Mouse (Mus musculus): ENCODE measurements around the gene Slc38a10. TPM values are rescaled to one million over a fixed set of nuclear protein-coding genes. Genes with fewer than 3 reads are reported as not detected.

The Slc38a10 gene
- polyA plus RNA-seq, 1 experiment from 2014 or later: 100 TPM

DNA sequence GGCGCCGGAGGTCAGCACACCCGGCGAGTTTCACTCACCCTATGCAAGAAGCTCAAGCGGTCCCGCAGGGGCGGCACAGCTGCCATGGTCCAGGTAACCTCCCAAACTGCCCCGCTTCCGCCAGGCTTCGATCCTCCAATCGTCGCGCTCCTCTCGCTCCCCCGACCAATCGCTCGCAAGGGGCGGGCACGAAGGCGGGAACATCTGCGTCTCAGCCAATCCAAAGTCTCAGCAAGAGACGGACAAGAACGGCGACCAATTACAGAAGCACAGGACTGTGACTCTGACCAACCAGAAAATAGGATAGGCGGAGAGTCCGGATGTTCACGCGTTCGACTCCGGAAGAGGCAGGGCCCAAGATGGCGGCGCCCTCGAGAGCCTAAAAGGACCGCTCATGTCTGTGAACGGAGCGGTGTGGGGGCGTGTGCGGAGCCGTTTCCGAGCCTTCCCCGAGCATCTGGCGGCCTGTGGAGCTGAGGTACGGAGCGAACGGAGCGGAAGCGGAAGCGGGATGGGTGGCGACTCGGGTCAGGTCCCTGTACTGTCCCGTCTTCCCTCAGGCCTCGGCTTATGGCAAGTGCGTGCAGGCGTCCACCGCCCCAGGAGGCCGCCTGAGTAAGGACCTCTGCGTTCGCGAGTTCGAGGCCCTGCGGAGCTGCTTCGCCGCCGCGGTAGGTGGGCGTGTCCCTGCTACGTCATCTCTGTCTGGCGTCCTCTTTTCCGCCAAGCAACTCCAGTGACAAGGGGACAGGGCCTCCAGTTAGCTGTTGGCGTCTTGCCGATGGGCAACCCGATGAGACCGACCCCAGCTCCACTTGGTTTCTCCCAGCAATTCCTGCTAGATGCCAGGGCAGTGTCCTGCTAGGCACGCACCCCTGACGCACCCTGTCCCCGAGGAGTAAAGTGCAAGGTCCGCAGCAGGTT is 52.3 kb downstream of the Slc38a10 start, which contains the start of the genes Tepsin and Ndufaf8:
TSS of gene Tepsin (minus strand) at position 144 of the 924 bp plus-strand sequence.
TSS of gene Ndufaf8 (plus strand) at position 341 of the 924 bp plus-strand sequence.
- Histone ChIP-seq H3K27ac (ENCODE audit: low read length) (peak within 1 kb of the TSS; percentile 93), H3K9me3 (ENCODE audit: control insufficient read depth, low read length) (no peaks in the 10 kb centered on the region), H3K4me1 (replicated peaks; ENCODE audit: control insufficient read depth, insufficient read depth, low read length) (peaks cover 11% of the 10 kb centered on the region), H3K4me2 (ENCODE audit: low read depth, low read length) (peak within 1 kb of the TSS; percentile 92), H3K36me3 (ENCODE audit: control insufficient read depth, insufficient read depth, low read length) (peaks cover 13% of the 10 kb centered on the region), H3K27me3 (ENCODE audit: control insufficient read depth, insufficient read depth, low read depth, low read length) (no peaks in the 10 kb centered on the region), H3K9ac (ENCODE audit: low read length) (peak within 1 kb of the TSS; percentile 94), H3K4me3 (ENCODE audit: low read length) (peak within 1 kb of the TSS; percentile 85)
- ATAC-seq (ENCODE audit: low read depth): peak; percentile 99
- under 1% methylated on average over 77 of the region's 77 CpGs for WGBS

DNA sequence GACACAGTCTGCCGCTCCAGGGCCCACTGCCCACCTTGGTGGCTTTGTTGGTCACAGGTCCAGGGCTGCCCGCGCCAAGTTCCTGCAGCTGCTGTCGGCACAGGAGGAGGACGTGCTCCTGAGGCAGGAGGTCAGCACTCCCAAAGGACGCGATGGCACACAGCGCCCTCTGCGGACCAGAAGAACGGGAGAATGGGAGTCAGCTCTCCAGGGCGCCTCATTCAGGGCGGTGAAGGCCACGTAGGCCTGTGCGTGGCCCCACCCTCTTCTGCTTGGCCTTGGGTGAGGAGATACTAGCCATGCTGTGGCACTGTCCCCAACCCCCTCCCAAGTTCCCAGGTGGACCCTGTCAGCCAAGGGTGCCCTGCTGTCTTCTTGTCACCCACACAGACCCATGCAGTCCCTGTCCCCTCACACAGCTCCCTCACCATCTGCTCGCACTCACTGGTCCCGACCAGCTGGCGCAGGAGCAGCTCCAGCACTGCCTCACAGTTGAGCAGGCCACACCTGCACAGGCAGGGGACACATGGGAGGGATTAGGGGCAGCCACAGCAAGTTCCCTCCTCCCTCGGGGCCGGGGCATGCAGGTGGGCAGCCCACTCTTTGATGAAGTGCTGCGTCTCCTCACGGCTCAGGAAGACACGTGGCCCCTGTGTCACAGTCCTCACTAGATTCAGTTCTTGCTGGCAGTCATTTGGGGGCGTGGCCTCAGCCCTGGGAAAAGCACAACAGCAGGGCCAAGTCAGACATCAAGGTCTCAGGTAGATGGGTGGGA is 58.1 kb downstream of the Slc38a10 start:
- ATAC-seq (ENCODE audit: low read depth): no peak
- Histone ChIP-seq H3K36me3 (ENCODE audit: control insufficient read depth, insufficient read depth, low read length) (peaks cover 23% of the 10 kb centered on the region), H3K9me3 (ENCODE audit: control insufficient read depth, low read length) (no peaks in the 10 kb centered on the region), H3K27me3 (ENCODE audit: control insufficient read depth, insufficient read depth, low read depth, low read length) (no peaks in the 10 kb centered on the region), H3K9ac (ENCODE audit: low read length) (no peak overlapping the region), H3K4me2 (ENCODE audit: low read depth, low read length) (no peak overlapping the region), H3K4me3 (ENCODE audit: low read length) (no peak overlapping the region), H3K4me1 (replicated peaks; ENCODE audit: control insufficient read depth, insufficient read depth, low read length) (peaks cover 7% of the 10 kb centered on the region), H3K27ac (ENCODE audit: low read length) (no peak overlapping the region)
- WGBS: 69% methylated on average over 23 of the region's 23 CpGs

DNA sequence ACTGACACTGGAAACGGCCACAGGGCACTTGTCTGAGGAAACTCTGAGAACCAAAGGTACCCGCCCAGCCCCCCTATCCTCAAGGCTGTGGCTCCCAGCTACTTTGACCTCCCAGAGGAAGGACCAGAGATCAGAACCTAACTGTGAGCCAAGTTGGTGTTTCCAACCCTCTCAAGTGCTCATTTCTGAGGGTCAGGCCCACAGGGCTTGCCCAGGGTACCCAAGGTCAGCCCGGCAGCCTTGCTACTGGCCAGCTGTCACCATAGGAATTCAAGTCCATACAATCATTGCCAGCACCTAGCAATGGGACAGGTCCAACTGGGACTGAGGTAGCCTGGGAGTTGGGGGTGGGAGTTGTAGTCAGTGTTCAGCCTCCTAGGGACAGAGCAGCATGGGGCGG is 60.5 kb downstream of the Slc38a10 start:
- Histone ChIP-seq H3K9me3 (ENCODE audit: control insufficient read depth, low read length) (no peaks in the 10 kb centered on the region), H3K4me1 (replicated peaks; ENCODE audit: control insufficient read depth, insufficient read depth, low read length) (peaks cover 3% of the 10 kb centered on the region), H3K9ac (ENCODE audit: low read length) (no peak overlapping the region), H3K27ac (ENCODE audit: low read length) (no peak overlapping the region), H3K27me3 (ENCODE audit: control insufficient read depth, insufficient read depth, low read depth, low read length) (no peaks in the 10 kb centered on the region), H3K36me3 (ENCODE audit: control insufficient read depth, insufficient read depth, low read length) (peaks cover 23% of the 10 kb centered on the region), H3K4me2 (ENCODE audit: low read depth, low read length) (no peak overlapping the region), H3K4me3 (ENCODE audit: low read length) (no peak overlapping the region)
- WGBS: 85% methylated on average over 4 of the region's 4 CpGs
- no peak for ATAC-seq (ENCODE audit: low read depth)

DNA sequence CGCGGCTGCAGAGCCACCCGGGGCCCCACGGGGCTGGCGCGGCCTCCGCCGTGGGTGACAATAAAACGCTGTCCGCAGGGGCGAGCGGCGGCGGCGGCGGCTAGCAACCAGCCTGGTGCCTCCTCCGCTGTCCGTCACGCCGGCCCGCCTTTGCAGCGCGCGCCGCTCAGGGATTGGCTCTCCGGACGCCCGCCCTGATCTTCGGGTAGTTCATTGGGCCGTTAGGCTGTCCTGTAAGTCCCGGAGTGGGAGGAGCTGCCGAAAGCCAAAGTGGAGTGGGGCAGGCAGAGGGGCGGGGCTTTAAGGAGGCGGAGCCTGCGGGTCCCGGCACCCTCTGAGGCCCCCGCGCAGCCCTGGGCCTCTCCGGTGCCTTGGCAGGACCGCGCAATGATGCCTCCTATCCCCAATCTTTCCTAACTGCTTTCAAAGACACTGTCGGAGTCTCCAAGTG is 64.4 kb downstream of the Slc38a10 start, which contains the start of gene Cep131:
TSS of gene Cep131 (minus strand) at position 126 of the 451 bp plus-strand sequence.
- Histone ChIP-seq H3K36me3 (ENCODE audit: control insufficient read depth, insufficient read depth, low read length) (peaks cover 9% of the 10 kb centered on the region), H3K9ac (ENCODE audit: low read length) (peak within 1 kb of the TSS; percentile 88), H3K4me1 (replicated peaks; ENCODE audit: control insufficient read depth, insufficient read depth, low read length) (peaks cover 9% of the 10 kb centered on the region), H3K4me3 (ENCODE audit: low read length) (peak within 1 kb of the TSS; percentile 83), H3K4me2 (ENCODE audit: low read depth, low read length) (peak within 1 kb of the TSS; percentile 65), H3K27me3 (ENCODE audit: control insufficient read depth, insufficient read depth, low read depth, low read length) (no peaks in the 10 kb centered on the region), H3K9me3 (ENCODE audit: control insufficient read depth, low read length) (no peaks in the 10 kb centered on the region), H3K27ac (ENCODE audit: low read length) (peak within 1 kb of the TSS; percentile 56)
- WGBS: under 1% methylated on average over 42 of the region's 42 CpGs
- peak; percentile 99 for ATAC-seq (ENCODE audit: low read depth)

DNA sequence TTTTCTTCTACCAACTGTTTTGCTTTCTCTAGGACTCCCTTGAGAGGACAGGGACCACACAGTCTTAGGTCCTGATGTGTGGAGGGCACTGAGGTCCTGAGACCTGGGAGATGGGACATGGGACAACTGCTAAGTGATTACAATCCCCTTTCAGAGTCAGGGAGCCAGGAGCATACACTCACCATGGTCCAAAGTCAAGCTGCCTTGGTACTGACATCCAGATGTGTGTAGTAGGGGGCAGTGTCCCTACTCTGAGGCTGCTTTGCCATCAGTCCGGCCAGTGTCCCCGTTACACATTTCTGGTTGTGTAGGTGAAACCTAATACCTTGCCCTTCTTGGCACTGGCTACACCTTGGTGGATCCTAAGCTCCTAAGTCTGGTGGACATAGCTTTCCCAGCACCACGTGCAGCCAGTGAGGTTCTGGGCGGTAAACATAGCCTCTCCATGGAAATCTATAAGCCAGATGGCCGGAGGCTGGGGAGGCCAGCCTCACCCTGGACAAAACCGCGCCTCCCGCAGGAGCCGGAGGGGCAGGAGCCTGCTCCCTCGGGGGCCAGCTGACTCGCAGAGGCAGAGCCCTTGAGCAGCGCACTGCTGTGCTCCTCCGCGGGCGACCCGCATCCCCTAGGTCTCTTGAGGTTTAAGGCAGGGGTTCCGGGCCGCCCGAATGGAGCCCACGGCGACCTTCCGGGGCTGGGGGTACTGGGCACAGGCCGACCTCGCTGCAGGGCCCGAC is 65.1 kb downstream of the Slc38a10 start:
- Histone ChIP-seq H3K27me3 (ENCODE audit: control insufficient read depth, insufficient read depth, low read depth, low read length) (no peaks in the 10 kb centered on the region), H3K36me3 (ENCODE audit: control insufficient read depth, insufficient read depth, low read length) (peaks cover 4% of the 10 kb centered on the region), H3K4me2 (ENCODE audit: low read depth, low read length) (peak overlapping the region; percentile 57), H3K27ac (ENCODE audit: low read length) (peak overlapping the region; percentile 56), H3K9ac (ENCODE audit: low read length) (peak overlapping the region; percentile 88), H3K4me1 (replicated peaks; ENCODE audit: control insufficient read depth, insufficient read depth, low read length) (peaks cover 9% of the 10 kb centered on the region), H3K4me3 (ENCODE audit: low read length) (peak overlapping the region; percentile 83), H3K9me3 (ENCODE audit: control insufficient read depth, low read length) (no peaks in the 10 kb centered on the region)
- under 1% methylated on average over 25 of the region's 25 CpGs for whole genome bisulfite sequencing
- peak; percentile 27 for ATAC-seq (ENCODE audit: low read depth)

DNA sequence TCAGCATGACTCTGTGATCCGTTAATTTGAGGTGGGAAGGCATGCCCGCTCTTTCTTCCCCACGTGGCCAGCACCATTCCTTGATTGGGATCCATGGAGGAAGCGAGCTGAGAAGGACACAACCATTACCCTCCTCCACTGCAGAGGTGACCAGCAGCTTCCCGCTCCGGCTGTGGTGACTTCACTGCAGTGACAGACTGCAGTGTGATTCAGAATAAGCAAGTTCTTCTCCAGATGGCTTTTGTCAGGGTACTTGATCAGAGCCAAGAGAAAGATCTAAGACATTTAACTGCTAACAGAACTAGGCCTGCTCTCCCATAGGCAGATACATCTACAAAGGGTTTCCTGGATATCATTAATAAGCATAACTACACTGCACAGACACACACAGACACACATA is 70.9 kb downstream of the Slc38a10 start:
- Histone ChIP-seq H3K36me3 (ENCODE audit: control insufficient read depth, insufficient read depth, low read length) (peaks cover 12% of the 10 kb centered on the region), H3K9ac (ENCODE audit: low read length) (no peak overlapping the region), H3K9me3 (ENCODE audit: control insufficient read depth, low read length) (no peaks in the 10 kb centered on the region), H3K4me3 (ENCODE audit: low read length) (no peak overlapping the region), H3K4me1 (replicated peaks; ENCODE audit: control insufficient read depth, insufficient read depth, low read length) (peaks cover 2% of the 10 kb centered on the region), H3K27ac (ENCODE audit: low read length) (no peak overlapping the region), H3K4me2 (ENCODE audit: low read depth, low read length) (no peak overlapping the region), H3K27me3 (ENCODE audit: control insufficient read depth, insufficient read depth, low read depth, low read length) (no peaks in the 10 kb centered on the region)
- WGBS: 75% methylated on average over 6 of the region's 6 CpGs
- peak; percentile 53 for ATAC-seq (ENCODE audit: low read depth)

DNA sequence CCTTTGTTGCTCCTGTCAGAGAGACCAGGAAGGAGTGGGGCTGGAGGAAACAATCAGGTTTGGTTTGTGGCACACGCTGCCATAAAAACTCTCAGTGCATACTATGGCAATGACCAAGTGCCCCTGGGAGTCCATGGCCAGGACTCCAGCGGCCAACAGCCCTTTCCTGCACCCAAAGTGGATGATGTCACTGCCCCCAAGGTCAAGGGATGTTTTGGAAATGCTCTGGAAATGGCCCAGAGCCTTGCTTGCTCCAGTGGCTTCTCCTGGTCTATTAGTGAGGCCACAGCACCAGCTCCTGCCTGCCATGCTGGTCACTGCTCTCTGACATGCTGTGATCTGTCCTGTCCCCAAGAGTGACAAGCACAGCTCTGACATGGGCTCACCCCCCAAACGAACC is 75.0 kb downstream of the Slc38a10 start:
- no peak for ATAC-seq (ENCODE audit: low read depth)

DNA sequence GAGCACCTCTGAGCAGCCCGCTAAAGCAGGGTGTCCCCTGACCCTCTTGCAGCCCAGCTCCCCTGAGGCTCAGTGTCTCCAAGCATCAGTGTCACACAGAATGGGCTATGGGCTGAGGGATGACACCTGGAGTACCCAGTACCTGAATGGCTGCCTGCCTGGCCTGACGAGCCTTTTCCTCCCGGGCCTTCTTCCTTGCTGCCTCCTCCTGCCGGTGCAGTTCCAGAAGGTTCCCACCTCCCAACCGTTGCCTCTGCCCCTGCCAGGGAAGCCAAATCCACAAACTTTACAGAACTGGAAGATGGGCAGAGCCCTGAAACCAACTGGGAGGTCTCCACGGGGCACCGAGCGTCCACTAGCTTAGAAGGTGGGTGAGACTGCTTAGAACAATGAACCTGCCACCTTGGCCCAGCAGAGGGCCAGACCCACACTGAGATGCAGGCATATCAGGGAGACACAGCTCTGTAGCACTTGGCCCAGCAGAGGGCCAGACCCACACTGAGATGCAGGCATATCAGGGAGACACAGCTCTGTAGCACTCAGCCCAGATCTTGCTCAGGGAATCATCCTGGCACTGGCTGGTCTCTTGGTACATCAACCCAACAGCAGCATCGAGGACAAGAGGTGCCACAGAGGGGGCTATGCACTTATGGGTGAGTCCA is 78.0 kb downstream of the Slc38a10 start:
- no peaks in the 10 kb centered on the region for H3K27me3 ChIP-seq (ENCODE audit: control insufficient read depth, insufficient read depth, low read depth, low read length)
- no peak overlapping the region for H3K9ac ChIP-seq (ENCODE audit: low read length)
- no peaks in the 10 kb centered on the region for H3K4me1 ChIP-seq (replicated peaks; ENCODE audit: control insufficient read depth, insufficient read depth, low read length)
- H3K4me3 ChIP-seq (ENCODE audit: low read length): no peak overlapping the region
- 80% methylated on average over 9 of the region's 9 CpGs for WGBS
- peaks cover 29% of the 10 kb centered on the region for H3K36me3 ChIP-seq (ENCODE audit: control insufficient read depth, insufficient read depth, low read length)
- H3K4me2 ChIP-seq (ENCODE audit: low read depth, low read length): no peak overlapping the region
- H3K9me3 ChIP-seq (ENCODE audit: control insufficient read depth, low read length): no peaks in the 10 kb centered on the region
- ATAC-seq (ENCODE audit: low read depth): no peak
- H3K27ac ChIP-seq (ENCODE audit: low read length): no peak overlapping the region

More for the DNA sequence above, 75.0 kb downstream of the Slc38a10 start:
- H3K36me3 ChIP-seq (ENCODE audit: control insufficient read depth, insufficient read depth, low read length): peaks cover 22% of the 10 kb centered on the region
- no peaks in the 10 kb centered on the region for H3K9me3 ChIP-seq (ENCODE audit: control insufficient read depth, low read length)
- H3K9ac ChIP-seq (ENCODE audit: low read length): no peak overlapping the region
- 72% methylated on average over 3 of the region's 3 CpGs for WGBS
- H3K4me1 ChIP-seq (replicated peaks; ENCODE audit: control insufficient read depth, insufficient read depth, low read length): no peaks in the 10 kb centered on the region
- H3K4me2 ChIP-seq (ENCODE audit: low read depth, low read length): no peak overlapping the region
- H3K4me3 ChIP-seq (ENCODE audit: low read length): no peak overlapping the region
- no peaks in the 10 kb centered on the region for H3K27me3 ChIP-seq (ENCODE audit: control insufficient read depth, insufficient read depth, low read depth, low read length)
- no peak overlapping the region for H3K27ac ChIP-seq (ENCODE audit: low read length)
